Mouse (Mus musculus) neural tube, embryonic 11.5 days (tissue): ENCODE data around the gene Trim67. TPM values are rescaled to one million over a fixed set of nuclear protein-coding genes. Genes with fewer than 3 reads are reported as not detected.
"Not testable (repeated sequence)": the region's sequence is repeated elsewhere in the genome, so short reads cannot be mapped to it uniquely, and the experiment has no call there.

ENCODE experiments used
- ATAC-seq: fragments of 200-750 bp; cut with Nextera tagmentation; 2 replicates; pipeline ENCODE4 v1.8.0; 2017; ENCODE audit warnings: moderate number of reproducible peaks, mild to moderate bottlenecking, moderate TSS enrichment, moderate library complexity; ENCODE audit not compliant: insufficient read depth, low FRiP score, low TSS enrichment
- DNase-seq: peaks from one replicate; pipeline ENCODE4 v3.0.0-alpha.2; 2015; ENCODE audit warnings: low spot score
- H3K27ac ChIP-seq: fragments of 300-500 bp; sonication (generic); 2 replicates; pipeline ENCODE4 v1.5.1; 2014; ENCODE audit warnings: low read depth, mild to moderate bottlenecking, low read length
- H3K27me3 ChIP-seq: fragments of 300-500 bp; sonication (generic); 2 replicates; pipeline ENCODE4 v1.6.1; 2014; ENCODE audit warnings: mild to moderate bottlenecking, low read length, mixed read lengths; ENCODE audit not compliant: control insufficient read depth, insufficient read depth
- H3K36me3 ChIP-seq: fragments of 300-500 bp; sonication (generic); 2 replicates; pipeline ENCODE4 v1.6.1; 2014; ENCODE audit warnings: mild to moderate bottlenecking, low read length, moderate library complexity, mixed read lengths; ENCODE audit not compliant: control insufficient read depth, insufficient read depth
- H3K4me1 ChIP-seq: fragments of 300-500 bp; sonication (generic); 2 replicates; pipeline ENCODE4 v1.6.1; 2014; ENCODE audit warnings: low read length, mixed read lengths; ENCODE audit not compliant: control insufficient read depth, insufficient read depth
- H3K4me2 ChIP-seq: fragments of 300-500 bp; sonication (generic); 2 replicates; pipeline ENCODE4 v1.6.1; 2014; ENCODE audit warnings: low read depth, mild to moderate bottlenecking, moderate library complexity
- H3K4me3 ChIP-seq: fragments of 300-500 bp; sonication (generic); 2 replicates; pipeline ENCODE4 v1.5.1; 2014; ENCODE audit warnings: low read depth, low read length
- H3K9ac ChIP-seq: fragments of 300-500 bp; sonication (generic); 2 replicates; pipeline ENCODE4 v1.6.1; 2014; ENCODE audit warnings: mild to moderate bottlenecking, low read length
- H3K9me3 ChIP-seq: fragments of 300-500 bp; sonication (generic); 2 replicates; pipeline ENCODE4 v1.6.1; 2016; ENCODE audit warnings: low read length; ENCODE audit not compliant: control insufficient read depth
- WGBS: fragments of 180-500 bp; shearing (Covaris S2); extraction: QIAGEN DNeasy Blood & Tissue Kit; methylation state at CpG from one replicate; pipeline ENCODE4 v1.1.7; 2014; 5-methylcytosine and 5-hydroxymethylcytosine counted together
- polyA plus RNA-seq: library from polyadenylated mRNA; unstranded; fragments of >200 nt; fragmentation: Nextera tagmentation; extraction: Ambion mirVana; gene quantifications from 2 replicates; pipeline ENCODE4 v1.2.1, GENCODE M21; 2014

Trim67 gene
- polyA plus RNA-seq, 1 experiment from 2014 or later, result 7.5 TPM

- Histone ChIP-seq H3K9me3 (no peaks in the 10 kb centered on the region), H3K9ac (no peak overlapping the region), H3K4me1 (no peaks in the 10 kb centered on the region), H3K4me3 (no peak overlapping the region), H3K36me3 (peaks cover 16% of the 10 kb centered on the region), H3K27me3 (no peaks in the 10 kb centered on the region), H3K27ac (no peak overlapping the region), H3K4me2 (no peak overlapping the region)
- DNase-seq (no peak), ATAC-seq (no peak)
- WGBS, result 89% methylated on average over 10 of the region's 10 CpGs
Measured at GRCm38 (mm10) chr8:124841775-124842174, 48.9 kb downstream of the Trim67 start.

DNA sequence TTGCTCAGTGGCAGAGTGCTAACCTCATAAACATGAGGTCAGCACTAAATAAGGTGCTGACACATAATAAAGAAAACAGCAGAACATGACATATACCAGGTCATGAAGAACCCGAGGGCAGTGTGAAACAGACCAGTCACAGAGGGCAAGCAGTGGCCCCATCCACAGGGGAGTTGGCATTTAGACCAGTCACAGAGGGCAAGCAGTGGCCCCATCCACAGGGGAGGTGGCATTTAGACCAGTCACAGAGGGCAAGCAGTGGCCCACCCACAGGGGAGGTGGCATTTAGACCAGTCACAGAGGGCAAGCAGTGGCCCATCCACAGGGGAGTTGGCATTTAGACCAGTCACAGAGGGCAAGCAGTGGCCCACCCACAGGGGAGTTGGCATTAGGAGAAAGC, 50.0 kb downstream of the Trim67 start:
- H3K4me3 ChIP-seq, DNase-seq, H3K4me2 ChIP-seq, H3K9ac ChIP-seq, H3K4me1 ChIP-seq, H3K9me3 ChIP-seq, H3K27me3 ChIP-seq, H3K27ac ChIP-seq, ATAC-seq: not testable (repeated sequence)
- peaks cover 13% of the 10 kb centered on the region for H3K36me3 ChIP-seq
- WGBS, result 85% methylated on average over 1 of the region's 1 CpGs

GRCm38 (mm10) chr8:124845131-124845530, 52.2 kb downstream of the Trim67 start:
- 73% methylated on average over 3 of the region's 3 CpGs for WGBS
- no peak overlapping the region for H3K9ac ChIP-seq

GRCm38 (mm10) chr8:124845573-124845972, 52.7 kb downstream of the Trim67 start:
- Histone ChIP-seq H3K4me1 (no peaks in the 10 kb centered on the region), H3K36me3 (peaks cover 2% of the 10 kb centered on the region; the same call in 1 of the 2 replicates)
- 78% methylated on average over 5 of the region's 5 CpGs for WGBS

More at GRCm38 (mm10) chr8:124845131-124845530, 52.2 kb downstream of the Trim67 start:
- Histone ChIP-seq H3K4me1 (no peaks in the 10 kb centered on the region), H3K36me3 (peaks cover 3% of the 10 kb centered on the region; the same call in 1 of the 2 replicates), H3K9me3 (no peaks in the 10 kb centered on the region), H3K4me3 (no peak overlapping the region), H3K27ac (no peak overlapping the region), H3K4me2 (no peak overlapping the region), H3K27me3 (no peaks in the 10 kb centered on the region)
- no peak for DNase-seq
- ATAC-seq, result no peak

GRCm38 (mm10) chr8:124853511-124853910, 60.6 kb downstream of the Trim67 start:
- WGBS, result 100% methylated on average over 1 of the region's 1 CpGs
- H3K36me3 ChIP-seq, result peaks cover 23% of the 10 kb centered on the region
- no peak for ATAC-seq

More at GRCm38 (mm10) chr8:124845573-124845972, 52.7 kb downstream of the Trim67 start:
- H3K4me3 ChIP-seq, result no peak overlapping the region
- no peaks in the 10 kb centered on the region for H3K27me3 ChIP-seq
- H3K27ac ChIP-seq, result no peak overlapping the region
- ATAC-seq (no peak), DNase-seq (no peak)
- H3K4me2 ChIP-seq, result no peak overlapping the region
- H3K9me3 ChIP-seq, result no peaks in the 10 kb centered on the region
- H3K9ac ChIP-seq, result no peak overlapping the region

GRCm38 (mm10) chr8:124859466-124859865, 66.6 kb downstream of the Trim67 start:
- H3K4me3 ChIP-seq, result no peak overlapping the region
- peaks cover 4% of the 10 kb centered on the region; the same call in 1 of the 2 replicates for H3K4me1 ChIP-seq
- ATAC-seq (no peak), DNase-seq (no peak)
- no peak overlapping the region for H3K9ac ChIP-seq
- H3K4me2 ChIP-seq, result no peak overlapping the region
- H3K36me3 ChIP-seq, result peaks cover 22% of the 10 kb centered on the region
- H3K9me3 ChIP-seq, result 0 out of 2 replicates have a peak, but pooled peaks cover 1% of the 10 kb centered on the region
- no peak overlapping the region for H3K27ac ChIP-seq
- no peaks in the 10 kb centered on the region for H3K27me3 ChIP-seq

More at GRCm38 (mm10) chr8:124853511-124853910, 60.6 kb downstream of the Trim67 start:
- DNase-seq, result no peak
- Histone ChIP-seq H3K4me1 (no peaks in the 10 kb centered on the region), H3K27me3 (no peaks in the 10 kb centered on the region), H3K4me3 (no peak overlapping the region), H3K27ac (no peak overlapping the region), H3K9me3 (peaks cover 3% of the 10 kb centered on the region; the same call in 1 of the 2 replicates), H3K4me2 (no peak overlapping the region), H3K9ac (no peak overlapping the region)

GRCm38 (mm10) chr8:124860188-124860587, 67.3 kb downstream of the Trim67 start:
- WGBS, result 97% methylated on average over 3 of the region's 3 CpGs
- Histone ChIP-seq H3K9me3 (no peaks in the 10 kb centered on the region), H3K27ac (no peak overlapping the region), H3K4me2 (no peak overlapping the region), H3K4me3 (no peak overlapping the region), H3K9ac (no peak overlapping the region), H3K4me1 (peaks cover 4% of the 10 kb centered on the region; the same call in 1 of the 2 replicates), H3K36me3 (peaks cover 22% of the 10 kb centered on the region), H3K27me3 (no peaks in the 10 kb centered on the region)
- ATAC-seq, result no peak
- DNase-seq, result no peak

DNA sequence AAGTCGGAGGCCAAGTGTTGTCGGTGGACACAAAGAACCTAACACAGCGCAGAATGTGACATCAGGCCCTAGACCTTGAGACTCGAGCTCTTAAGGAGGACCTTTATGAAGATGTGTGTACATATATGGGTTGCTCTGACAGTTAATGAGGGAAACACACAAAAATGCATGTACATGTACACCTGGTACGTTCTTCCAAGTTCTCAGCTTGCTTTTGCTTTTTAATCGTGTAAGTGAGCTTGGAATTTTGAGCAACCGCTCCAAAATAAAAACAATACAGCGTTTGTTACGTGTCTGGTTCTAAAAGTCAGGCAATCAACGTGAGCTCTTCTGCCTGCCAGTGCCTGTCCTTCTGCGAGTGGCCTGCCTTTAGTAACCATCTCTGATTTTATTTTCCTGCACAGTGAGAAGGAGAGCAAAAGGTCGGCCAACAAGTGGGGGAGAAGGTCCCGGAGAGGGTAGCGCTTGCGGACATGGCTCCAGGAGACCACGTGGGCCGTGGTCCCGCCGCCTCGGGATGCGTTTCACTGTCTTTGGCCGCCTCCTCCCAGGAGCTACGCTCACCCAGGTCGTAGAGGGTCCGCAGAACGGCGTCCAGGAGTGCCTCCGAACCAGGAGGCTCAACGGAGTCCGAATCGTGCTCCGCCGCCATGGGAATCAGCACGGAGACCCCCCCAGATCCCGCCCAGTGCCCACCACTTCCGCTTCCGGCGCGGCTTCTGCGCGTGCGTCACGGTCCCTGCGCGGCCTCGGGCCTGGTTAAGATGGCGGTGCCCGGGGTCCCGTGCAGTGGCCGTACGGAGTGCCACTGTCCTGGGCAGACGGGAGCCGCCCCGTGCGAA, 69.7 kb downstream of the Trim67 start, which contains the start of the genes Gnpat and 2810004N23Rik:
Gene Gnpat (plus strand): TSS at position 713 of the 842 bp plus-strand sequence.
Gene 2810004N23Rik (minus strand): TSS at position 800 of the 842 bp plus-strand sequence.
- peak within 1 kb of the TSS; percentile 97 for H3K9ac ChIP-seq
- WGBS, result 2% methylated on average over 55 of the region's 55 CpGs
- no peaks in the 10 kb centered on the region for H3K27me3 ChIP-seq
- H3K4me2 ChIP-seq, result peak within 1 kb of the TSS; percentile 50
- ATAC-seq (peak; percentile 99), DNase-seq (peak; percentile 94)
- H3K27ac ChIP-seq, result peak within 1 kb of the TSS; percentile 82
- H3K36me3 ChIP-seq, result peaks cover 14% of the 10 kb centered on the region
- peaks cover 4% of the 10 kb centered on the region; the same call in 1 of the 2 replicates for H3K4me1 ChIP-seq
- H3K9me3 ChIP-seq, result no peaks in the 10 kb centered on the region
- peak within 1 kb of the TSS; percentile 96 for H3K4me3 ChIP-seq
